Mouse (Mus musculus) NIH3T3 (cell line): ENCODE results near the gene Orm3.

ENCODE experiments used
- DNase-seq: peaks from one replicate; pipeline ENCODE4 v3.0.0-alpha.2; 2012; ENCODE audit warnings: low read depth

The Orm3 gene

DNA sequence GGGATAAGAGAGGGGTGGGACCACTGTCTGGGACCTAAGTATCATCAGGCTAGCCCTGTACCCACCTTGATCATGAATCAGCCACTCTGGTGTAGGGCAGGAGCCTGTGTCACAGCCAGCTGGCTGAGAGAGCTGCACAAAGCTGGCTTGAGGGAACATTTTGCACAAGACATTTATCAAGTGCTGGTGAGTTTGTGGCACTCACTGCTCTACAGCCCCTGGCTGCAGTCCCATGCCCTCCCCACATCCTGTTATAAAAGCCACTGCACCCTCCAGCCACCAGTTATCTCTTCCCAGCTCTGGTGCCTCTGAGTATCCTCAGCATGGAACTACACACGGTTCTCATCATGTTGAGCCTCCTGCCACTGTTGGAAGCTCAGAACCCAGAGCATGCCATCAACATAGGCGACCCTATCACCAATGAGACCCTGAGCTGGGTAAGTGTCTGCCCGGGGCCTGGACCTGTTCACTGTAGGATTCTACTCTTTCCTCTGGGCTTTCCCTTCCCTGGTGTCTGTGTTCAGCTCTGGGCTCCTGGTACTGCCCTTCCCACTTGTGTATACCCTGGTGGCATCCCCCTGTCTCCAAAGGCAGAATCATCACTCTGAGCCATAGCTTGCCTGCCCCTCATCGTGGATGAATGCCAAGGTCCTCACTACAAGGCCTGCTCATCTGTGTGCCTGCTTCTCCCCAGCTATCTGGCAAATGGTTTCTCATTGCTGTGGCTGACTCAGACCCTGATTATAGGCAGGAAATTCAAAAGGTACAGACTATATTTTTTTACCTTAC is at the start of gene Orm3:
Gene Orm3, plus strand, starts transcription at position 286 of the 789 bp plus-strand sequence.
- no peak for DNase-seq

DNA sequence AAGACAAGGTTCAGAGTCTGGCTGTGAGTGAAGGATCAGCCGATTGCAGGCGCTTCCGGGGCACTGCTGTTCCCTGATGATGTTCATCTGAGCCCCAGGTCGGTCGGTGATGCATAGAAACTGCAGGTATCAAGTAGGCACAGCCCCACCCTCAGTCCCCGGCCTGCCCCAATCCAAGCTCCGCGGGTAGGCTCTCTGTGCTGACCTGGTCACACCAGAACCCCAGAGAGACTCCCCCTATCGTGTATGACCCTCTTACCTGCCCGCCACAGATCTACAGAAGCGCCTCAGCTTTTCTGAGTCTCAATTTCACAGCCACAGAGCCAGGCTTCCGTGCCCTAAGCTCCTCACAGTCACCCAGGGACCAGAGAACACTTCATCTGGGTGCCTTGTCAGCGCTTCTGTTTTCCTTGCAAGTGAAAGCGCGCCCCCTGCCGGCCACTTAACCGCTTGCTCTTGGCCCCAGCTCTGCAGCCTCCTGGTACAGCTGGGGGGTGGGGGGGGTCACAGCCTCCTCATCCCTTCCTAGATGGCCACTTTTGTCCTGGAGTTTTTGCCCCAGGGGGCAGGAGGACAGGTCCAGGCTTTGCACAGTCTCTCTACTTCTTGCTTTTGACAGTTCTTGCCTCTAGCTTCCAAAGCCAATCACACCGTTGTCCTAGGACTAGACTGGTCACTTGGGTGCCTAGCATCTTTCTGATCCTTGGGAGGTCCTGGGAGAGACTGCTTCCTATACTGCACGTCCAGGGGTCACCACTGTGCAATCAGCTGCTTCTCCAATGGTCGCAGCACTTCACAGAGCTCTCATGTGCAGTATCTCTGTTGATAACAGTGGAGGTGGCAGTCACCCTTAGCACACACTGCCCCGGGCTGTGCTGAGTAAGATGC is 48.5 kb upstream of the Orm3 start:
- peak; percentile 97 for DNase-seq

DNA sequence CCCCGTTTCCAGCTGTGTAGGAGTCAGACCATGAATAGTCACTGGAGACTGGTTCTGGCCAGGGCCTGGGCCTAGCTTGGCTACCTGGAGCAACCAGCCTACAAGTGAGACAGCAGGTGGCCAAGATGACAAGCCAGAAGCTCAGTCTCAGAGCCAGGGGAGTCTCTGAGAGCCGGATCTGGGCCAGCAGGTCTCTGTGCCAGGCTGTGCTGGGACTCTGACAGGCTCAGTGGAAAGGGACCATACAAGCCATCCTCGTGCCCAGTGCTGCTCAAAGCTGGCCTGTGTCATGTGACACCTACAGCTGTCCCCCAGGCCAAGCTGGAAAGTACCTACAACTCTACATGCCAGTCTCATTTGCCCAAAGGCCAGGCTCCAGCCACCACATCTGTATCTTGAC is 47.6 kb upstream of the Orm3 start:
- no peak for DNase-seq

DNA sequence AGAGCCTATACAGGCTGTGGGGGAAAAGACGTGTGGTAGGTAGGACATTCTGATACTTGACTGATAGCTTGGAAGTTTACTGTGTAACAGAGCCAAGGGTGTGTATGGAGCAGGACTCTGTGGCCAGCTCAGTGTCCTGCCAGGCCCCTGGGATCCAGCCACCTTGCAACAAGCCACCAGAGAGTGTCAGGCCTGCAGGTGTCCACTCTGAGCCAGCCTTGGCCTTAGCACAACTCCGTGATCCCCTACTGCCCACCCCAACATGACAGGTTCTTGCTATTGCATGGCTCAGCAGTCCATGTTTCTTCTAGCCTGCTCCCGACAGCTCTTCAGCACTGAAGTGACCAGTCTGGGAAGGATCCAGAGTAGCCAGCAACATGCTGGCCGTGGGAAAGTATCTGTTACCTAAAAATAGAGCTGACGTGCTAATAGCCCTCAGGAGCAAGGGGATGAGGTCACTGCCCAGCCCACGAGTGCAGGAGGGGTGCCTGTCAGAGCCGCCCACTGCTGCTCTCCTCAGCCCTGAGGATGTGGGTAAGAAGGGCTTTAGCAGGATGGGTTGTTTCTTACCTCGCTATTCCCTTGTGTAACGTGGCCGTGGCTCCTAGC is 45.6 kb upstream of the Orm3 start:
- DNase-seq = peak; percentile 86

DNA sequence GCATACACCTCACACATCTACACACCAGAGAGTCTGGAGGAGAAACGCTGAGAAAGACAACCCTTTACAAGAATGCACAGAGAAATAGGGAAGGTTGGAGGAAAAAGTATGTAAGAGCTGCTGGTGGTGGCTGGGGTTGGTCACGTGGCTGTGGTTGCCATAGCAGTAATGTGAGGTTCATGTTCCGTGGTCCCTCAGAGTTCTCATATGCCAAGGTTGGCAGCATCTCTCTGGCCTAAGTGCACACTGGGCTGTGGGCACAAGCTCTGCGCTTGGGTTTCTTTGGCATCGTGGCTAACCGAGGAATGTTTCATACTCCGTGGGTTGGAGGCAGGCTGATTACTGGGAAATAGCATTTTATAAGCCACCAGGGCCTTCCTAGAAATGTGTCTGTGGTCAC is 44.5 kb upstream of the Orm3 start:
- DNase-seq = no peak

DNA sequence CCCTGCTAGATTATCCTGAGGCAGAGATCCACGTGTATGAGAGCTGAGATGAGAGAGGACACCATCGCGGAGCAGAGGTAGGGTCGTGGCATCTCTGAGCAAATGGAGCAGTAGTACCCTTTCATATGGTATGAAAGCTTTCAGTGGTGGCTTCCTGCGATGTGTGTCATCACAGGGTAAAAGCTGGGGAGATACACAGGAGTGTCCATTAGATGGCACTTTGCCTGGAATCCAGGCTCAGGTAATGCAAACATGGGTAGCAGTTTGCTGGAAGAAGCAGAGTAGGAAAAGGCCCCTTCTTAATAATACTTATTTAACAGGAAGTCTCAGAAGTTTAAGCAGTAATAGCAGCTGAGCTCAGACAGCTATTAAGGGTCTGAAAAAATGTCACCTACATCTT is 41.9 kb upstream of the Orm3 start:
- DNase-seq = no peak

DNA sequence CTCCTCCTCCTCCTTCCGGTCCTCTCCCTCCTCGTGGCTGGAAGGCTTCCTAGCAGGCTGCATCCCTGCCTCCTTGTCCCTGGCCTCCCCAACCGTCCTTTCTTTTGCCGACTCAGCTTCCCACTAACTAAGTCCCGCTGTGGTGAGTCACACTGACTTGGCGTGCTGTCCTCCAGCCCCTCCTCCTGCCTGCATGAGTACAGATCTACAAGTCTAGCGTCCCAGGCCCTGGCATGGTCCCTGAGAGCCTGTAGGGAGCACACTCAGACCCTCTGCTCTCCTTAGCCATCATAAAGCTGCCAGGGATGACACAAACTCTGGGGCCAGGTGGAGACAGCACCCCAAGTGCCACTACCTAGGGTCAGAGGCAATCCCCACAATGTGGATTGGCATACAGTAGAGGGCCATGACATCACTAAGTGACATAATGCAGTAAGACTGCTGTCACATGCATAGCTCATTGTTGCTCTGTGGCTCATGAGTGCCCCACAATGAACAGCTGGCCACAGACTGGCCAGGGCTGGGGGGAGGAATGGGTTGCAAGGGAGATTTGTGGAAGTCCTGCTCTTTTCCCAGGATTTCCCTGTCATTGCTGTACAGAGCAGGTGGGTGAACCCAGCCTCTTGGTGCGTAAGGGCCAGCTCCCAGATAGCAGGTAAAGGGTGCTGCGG is 39.8 kb upstream of the Orm3 start:
- peak; percentile 95 for DNase-seq

DNA sequence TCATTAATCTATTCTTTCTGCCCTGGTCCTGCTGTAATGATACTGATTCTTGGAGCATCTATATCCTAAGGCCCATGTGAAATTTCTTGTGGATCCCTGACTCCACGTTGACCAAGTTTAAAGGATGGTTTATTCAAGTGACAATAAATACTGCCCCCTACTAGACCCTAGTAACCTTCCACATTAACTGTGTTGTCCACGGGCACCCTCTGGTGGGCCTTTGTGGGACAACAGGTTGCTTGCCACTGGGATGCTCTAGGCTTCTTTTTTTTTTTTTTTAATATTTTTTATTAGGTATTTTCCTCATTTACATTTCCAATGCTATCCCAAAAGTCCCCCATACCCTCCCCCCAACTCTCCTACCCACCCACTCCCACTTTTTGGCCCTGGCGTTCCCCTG is 36.4 kb upstream of the Orm3 start:
- DNase-seq = peak; percentile 90

DNA sequence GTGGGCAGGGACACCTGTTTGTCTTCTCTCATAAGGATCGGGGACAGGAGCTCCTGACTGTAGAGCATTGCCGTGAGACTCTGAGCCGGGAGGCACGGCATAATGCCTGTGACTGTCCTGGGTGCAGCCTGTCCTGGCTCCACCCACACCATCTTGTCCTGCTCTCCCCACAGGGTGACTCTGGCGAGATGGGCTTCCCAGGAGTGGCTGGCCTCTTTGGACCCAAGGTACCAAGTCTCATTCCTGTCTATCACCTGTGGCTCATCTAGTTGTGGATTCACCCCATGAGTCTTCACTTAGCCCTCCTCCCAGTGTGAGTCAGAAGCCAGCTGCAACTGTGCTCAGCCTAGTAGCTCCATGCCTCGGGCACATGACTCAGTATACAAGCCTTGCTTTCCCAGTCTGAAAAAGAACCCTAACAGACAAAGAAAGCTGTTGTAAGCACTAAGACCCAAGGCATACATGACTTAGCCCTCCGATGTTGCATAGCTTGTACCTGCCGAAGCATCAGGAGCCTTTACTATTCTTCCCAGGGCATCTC is 32.6 kb upstream of the Orm3 start:
- DNase-seq = peak; percentile 86

DNA sequence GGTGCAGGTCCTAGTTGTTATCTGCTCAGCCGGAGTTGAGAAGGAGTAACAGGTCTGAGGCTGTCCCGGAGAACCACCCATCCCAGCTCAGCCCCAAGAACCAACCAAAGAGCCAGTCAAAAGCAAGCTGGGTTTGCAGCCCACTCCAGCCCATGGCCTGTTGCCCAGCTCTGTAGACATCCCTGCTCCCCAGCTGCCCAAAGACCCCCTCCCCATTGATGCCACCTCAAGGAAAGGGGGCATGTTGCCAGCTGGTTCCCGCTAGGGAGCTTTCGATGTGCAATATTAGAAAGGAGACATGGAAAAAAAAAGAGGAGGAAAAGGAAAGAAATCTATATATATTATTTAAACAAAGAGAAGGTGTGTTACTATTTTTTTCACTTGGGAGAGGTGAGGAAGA is 22.6 kb upstream of the Orm3 start:
- DNase-seq = no peak

DNA sequence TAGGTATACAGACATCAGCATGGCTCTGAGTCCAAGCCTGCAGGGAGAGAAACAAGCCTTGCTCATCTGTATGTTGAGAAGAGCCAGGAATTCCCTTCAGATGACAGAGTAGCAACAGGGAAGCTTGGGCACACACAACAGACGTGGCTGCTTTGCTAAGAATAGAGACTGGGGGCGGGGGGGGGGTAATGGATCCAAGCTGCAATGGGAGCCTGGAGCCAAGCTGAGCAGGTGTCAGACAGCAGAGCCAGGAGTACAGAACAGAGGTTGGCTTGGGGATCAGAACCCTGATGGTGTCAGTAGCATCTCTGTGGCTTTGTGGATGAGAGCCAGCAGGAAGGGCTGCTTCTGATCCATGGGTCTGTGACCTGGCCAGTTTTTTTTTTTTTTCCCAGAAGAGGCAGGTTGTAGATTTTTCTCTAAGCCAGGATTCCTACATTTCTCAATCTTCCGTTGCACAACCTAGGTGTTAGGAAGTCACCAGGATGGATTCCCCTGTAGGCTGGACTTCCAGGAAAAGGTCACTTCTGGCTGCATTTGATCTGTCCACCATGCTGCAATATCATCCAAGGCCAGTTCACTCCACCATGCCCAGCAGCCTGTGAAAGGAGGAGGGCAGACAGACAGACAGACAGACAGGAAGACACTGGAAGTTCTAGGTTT is 17.4 kb upstream of the Orm3 start:
- no peak for DNase-seq

DNA sequence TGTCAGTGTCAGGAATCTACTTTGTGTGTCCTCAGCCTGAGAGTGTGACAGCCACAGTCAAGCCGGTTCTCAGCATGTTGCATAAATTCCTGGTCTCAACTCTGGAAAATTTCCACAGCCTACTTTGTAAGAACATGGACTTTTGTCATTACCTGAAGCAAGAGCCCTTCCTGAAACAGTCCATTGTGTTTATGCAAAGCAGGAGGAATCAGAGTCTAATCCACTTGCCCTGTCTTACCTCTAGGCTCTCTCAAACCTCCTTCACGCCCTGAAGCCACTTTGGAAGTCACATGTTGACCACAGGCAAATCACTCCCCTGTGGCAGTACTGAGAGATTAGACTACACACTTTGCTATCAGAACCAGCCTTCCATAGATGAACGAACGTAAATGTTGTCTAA is 13.5 kb upstream of the Orm3 start:
- DNase-seq = no peak

DNA sequence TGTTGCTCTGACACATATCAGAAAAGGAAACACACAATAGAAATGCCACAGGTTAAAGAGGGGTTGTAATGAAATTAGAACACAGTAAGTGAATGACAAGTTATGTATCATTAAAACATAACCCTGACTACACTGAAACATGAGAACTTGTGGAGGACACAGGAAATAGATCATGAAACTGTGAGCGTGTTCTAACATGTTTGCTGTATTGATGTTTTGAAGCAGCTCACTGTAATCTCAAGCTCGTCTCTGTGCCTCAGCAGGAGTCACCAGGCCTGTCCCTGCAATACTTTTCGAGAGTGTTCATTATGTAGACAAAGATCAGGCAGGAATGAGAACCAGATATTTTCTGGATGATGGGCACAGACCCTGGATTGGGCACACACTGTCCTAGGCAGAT is 12.4 kb upstream of the Orm3 start:
- no peak for DNase-seq

DNA sequence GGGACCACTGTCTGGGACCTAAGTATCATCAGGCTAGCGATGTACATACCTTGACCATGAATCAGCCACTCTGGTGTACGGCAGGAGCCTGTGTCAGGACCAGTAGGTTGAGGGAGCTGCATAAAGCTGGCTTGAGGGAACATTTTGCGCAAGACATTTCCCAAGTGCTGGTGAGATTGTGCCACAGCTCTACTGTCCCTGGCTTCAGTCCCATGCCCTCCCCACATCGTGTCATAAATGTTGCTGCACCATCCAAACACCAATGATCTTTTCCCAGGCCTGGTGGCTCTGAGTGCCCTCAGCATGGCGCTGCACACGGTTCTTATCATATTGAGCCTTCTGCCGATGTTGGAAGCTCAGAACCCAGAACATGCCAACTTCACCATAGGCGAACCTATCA is 11.7 kb upstream of the Orm3 start, which contains the start of gene Orm1:
Gene Orm1, plus strand, starts transcription at position 266 of the 400 bp plus-strand sequence.
- peak; percentile 59 for DNase-seq

DNA sequence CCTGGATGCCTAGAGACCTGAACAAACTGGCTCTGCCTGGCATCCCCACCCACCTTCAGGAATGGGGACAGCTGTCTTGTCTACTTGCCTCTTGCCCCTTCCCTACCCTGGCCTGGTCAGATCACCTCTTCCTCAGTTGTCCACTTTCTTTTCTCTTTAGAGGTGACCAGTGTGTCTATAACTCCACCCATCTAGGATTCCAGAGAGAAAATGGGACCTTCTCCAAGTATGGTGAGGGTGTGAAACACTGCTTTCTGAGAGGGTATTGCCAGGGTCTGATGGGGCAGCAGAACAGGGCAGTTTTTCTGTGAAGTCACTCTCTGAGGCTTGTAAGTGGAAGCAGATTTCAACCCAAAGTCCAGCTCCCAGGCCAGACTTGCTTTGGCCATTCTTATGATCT is 10.7 kb upstream of the Orm3 start:
- no peak for DNase-seq

DNA sequence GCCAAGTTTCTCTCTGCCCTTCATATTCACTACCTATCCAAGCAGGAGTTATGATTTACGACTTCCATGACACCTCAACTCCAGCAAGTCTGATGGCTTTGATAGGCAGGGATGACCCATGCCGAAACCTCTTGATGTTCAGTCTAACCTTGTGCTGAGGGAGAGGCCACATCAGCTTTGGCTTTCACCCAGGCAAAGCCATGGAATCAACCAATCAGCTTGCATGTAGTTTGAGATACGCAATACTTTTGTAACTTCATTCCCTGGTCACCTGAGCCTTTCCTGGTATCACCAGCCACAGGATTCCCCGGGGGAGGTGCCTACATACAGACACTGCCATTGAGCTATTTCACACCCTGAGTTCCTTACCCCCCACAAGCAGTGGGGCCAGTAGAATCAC is 9.3 kb upstream of the Orm3 start:
- no peak for DNase-seq

DNA sequence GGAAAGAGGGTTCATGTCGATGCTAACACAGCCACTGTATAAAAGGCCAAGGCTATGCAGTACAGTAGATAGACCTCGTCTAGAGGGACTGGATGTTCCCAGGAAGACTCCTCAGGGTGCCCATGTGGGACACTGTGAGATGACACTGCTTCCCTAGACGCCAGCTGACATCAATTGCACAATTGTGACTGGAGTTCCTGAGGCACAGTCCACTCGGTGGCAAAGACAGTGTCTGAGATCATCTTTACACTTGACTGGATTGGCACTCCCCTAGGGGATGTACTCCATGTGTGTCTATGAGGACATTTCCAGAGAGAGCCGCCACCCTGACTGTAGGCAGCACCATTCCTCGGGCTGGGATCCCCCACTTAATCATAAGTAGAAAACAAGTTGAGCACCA is 7.4 kb upstream of the Orm3 start:
- no peak for DNase-seq

DNA sequence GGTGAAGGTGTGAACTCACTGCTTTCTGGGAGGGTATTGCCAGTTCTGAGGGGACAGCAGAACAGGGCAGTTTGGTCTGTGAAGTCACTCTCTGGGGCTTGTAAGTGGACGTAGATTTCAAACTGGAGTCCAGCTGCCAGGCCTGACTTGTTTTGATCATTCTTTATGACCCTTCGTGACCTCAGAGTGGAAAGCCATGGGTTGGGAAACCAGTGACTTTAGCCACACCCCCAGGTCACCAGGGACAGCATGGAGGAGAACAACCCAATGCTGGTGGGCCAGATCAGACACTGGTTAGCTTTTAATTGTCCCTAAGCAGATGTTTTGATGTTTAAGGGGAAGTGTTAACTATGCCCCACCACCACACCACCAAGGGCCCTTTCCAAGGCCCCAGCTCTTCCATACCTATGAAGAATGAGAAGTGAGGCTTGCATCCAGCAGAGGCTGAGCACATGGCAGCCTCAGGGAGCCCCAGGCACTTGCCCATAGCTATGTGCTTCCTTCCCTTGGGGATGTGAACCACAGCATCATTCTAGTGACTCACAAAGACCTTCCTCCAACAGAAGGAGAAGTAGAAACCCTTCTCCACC is 1.1 kb downstream of the Orm3 start:
- no peak for DNase-seq

DNA sequence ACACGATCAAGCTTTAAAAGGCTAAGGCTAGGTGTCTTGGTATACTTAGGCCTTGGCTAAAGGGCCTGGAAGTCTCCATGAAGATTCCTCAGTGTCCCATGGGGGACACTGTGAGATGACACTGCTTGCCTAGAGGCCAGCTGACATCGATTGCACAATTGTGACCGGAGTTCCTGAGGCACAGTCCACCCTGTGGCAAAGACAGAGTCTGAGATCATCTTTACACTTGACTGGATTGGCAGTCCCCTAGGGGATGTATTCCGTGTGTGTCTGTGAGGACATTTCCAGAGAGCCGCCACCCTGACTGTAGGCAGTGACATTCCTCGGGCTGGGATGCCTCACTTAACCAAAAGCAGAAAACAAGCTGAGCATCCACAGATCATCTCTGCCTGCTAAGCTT is 3.9 kb downstream of the Orm3 start:
- no peak for DNase-seq

DNA sequence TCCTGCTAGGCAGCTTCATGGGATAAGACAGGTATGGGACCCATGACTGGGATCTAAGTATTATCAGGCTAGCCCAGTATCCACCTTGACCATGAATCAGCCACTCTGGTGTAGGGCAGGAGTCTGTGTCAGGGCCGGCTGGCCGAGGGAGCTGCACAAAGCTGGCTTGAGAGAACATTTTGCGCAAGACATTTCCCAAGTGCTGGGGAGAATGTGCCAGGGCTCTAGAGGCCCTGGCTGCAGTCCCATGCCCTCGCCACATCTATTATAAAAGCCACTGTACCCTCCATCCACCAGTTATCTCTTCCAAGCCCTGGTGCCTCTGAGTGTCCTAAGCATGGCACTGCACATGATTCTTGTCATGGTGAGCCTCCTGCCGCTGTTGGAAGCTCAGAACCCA is 6.2 kb downstream of the Orm3 start, which contains the start of gene Orm2:
Gene Orm2, plus strand, starts transcription at position 300 of the 400 bp plus-strand sequence.
- peak; percentile 71 for DNase-seq

DNA sequence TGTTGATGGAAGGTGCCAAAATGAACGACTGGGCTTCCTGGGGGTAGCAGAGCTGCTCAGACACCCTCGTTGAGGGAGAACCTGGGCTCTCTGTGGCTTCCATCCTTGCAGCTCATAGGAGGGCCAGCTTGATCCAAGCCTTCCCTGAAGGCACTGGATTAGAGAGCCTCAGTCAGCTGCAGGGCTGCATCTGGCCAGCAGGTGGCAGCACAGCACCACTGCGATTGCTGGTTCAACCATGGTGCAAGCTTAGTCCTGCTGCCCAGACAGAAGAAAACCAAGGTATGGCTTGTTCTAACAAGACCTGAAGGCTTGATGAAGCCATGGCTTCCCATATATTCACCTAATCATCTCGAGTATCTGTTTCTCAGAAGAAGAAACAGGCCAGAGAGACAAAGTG is 12.6 kb downstream of the Orm3 start:
- peak; percentile 94 for DNase-seq
